Mouse (Mus musculus): Measurements from ENCODE around the gene Hcfc1. TPM values are rescaled to one million over a fixed set of nuclear protein-coding genes. Genes with fewer than 3 reads are reported as not detected.

Gene Hcfc1
- polyA plus RNA-seq, 1 experiment from 2014 or later: 24.4 TPM

- H3K9ac ChIP-seq: no peak overlapping the region
- peaks cover 8% of the 10 kb centered on the region for H3K4me1 ChIP-seq (replicated peaks)
- no peaks in the 10 kb centered on the region for H3K9me3 ChIP-seq (replicated peaks)
- H3K36me3 ChIP-seq: peaks cover 32% of the 10 kb centered on the region
- H3K27me3 ChIP-seq: no peaks in the 10 kb centered on the region
- WGBS: 16% methylated on average over 2 of the region's 2 CpGs
- ATAC-seq (replicated peaks; ENCODE audit: insufficient number of reproducible peaks, insufficient read depth, low FRiP score, low read depth): no peak
- H3K4me3 ChIP-seq: no peak overlapping the region
- H3K4me2 ChIP-seq: no peak overlapping the region
- H3K27ac ChIP-seq: 0 out of 2 replicates have a peak overlapping the region, but pooled peaks have one; percentile 27
Observed at GRCm38 (mm10) chrX:73941860-73942259, 24.3 kb downstream of the Hcfc1 start.

- Histone ChIP-seq H3K4me3 (no peak overlapping the region), H3K9ac (no peak overlapping the region), H3K36me3 (no peaks in the 10 kb centered on the region; the same call in 1 of the 2 replicates), H3K9me3 (replicated peaks) (no peaks in the 10 kb centered on the region), H3K4me2 (no peak overlapping the region), H3K4me1 (replicated peaks) (0 out of 2 replicates have a peak, but pooled peaks cover 3% of the 10 kb centered on the region), H3K27me3 (no peaks in the 10 kb centered on the region), H3K27ac (no peak overlapping the region)
- ATAC-seq (replicated peaks; ENCODE audit: insufficient number of reproducible peaks, insufficient read depth, low FRiP score, low read depth): no peak
- 72% methylated on average over 2 of the region's 2 CpGs for WGBS
Observed at GRCm38 (mm10) chrX:73931871-73932270, 34.3 kb downstream of the Hcfc1 start.

GRCm38 (mm10) chrX:73930402-73931062 lies 35.6 kb downstream of the Hcfc1 start, which contains the start of gene Renbp:
Gene Renbp (minus strand): TSS chrX:73930850.
- H3K36me3 ChIP-seq: no peaks in the 10 kb centered on the region; the same call in 1 of the 2 replicates
- 0 out of 2 replicates have a peak, but pooled peaks cover 3% of the 10 kb centered on the region for H3K4me1 ChIP-seq (replicated peaks)
- peak; percentile 92 for ATAC-seq (replicated peaks; ENCODE audit: insufficient number of reproducible peaks, insufficient read depth, low FRiP score, low read depth)
- WGBS: 32% methylated on average over 17 of the region's 17 CpGs
- peak within 1 kb of the TSS; percentile 48 for H3K4me3 ChIP-seq
- H3K4me2 ChIP-seq: peak within 1 kb of the TSS; percentile 55
- peak within 1 kb of the TSS; percentile 31; the same call in 1 of the 2 replicates for H3K9ac ChIP-seq
- H3K27me3 ChIP-seq: no peaks in the 10 kb centered on the region
- no peaks in the 10 kb centered on the region for H3K9me3 ChIP-seq (replicated peaks)
- H3K27ac ChIP-seq: peak within 1 kb of the TSS; percentile 31

GRCm38 (mm10) chrX:73922550-73922882 lies 43.6 kb downstream of the Hcfc1 start:
- Histone ChIP-seq H3K36me3 (peaks cover 6% of the 10 kb centered on the region; the same call in 1 of the 2 replicates), H3K9me3 (replicated peaks) (no peaks in the 10 kb centered on the region), H3K9ac (no peak overlapping the region), H3K4me3 (peak overlapping the region; percentile 60), H3K4me2 (peak overlapping the region; percentile 79), H3K4me1 (replicated peaks) (peaks cover 3% of the 10 kb centered on the region), H3K27me3 (no peaks in the 10 kb centered on the region), H3K27ac (peak overlapping the region; percentile 83; the same call in 1 of the 2 replicates)
- WGBS: 73% methylated on average over 8 of the region's 8 CpGs
- no peak for ATAC-seq (replicated peaks; ENCODE audit: insufficient number of reproducible peaks, insufficient read depth, low FRiP score, low read depth)

- peak; percentile 94 for ATAC-seq (replicated peaks; ENCODE audit: insufficient number of reproducible peaks, insufficient read depth, low FRiP score, low read depth)
- peak within 1 kb of the TSS; percentile 85 for H3K27ac ChIP-seq
- 12% methylated on average over 42 of the region's 43 CpGs for WGBS
Observed at GRCm38 (mm10) chrX:73921823-73922549, 44.2 kb downstream of the Hcfc1 start, which contains the start of the genes Arhgap4 and Naa10. Gene Arhgap4 (minus strand): TSS chrX:73921870. Gene Naa10 (minus strand): TSS chrX:73921944.

GRCm38 (mm10) chrX:73921285-73921822 lies 44.8 kb downstream of the Hcfc1 start:
- H3K9ac ChIP-seq: peak overlapping the region; percentile 64
- WGBS: 15% methylated on average over 34 of the region's 34 CpGs
- H3K27ac ChIP-seq: peak overlapping the region; percentile 85
- H3K4me1 ChIP-seq (replicated peaks): peaks cover 3% of the 10 kb centered on the region
- H3K27me3 ChIP-seq: no peaks in the 10 kb centered on the region
- peak overlapping the region; percentile 60 for H3K4me3 ChIP-seq
- peaks cover 6% of the 10 kb centered on the region; the same call in 1 of the 2 replicates for H3K36me3 ChIP-seq
- H3K9me3 ChIP-seq (replicated peaks): no peaks in the 10 kb centered on the region
- H3K4me2 ChIP-seq: peak overlapping the region; percentile 79
- ATAC-seq (replicated peaks; ENCODE audit: insufficient number of reproducible peaks, insufficient read depth, low FRiP score, low read depth): 0 out of 2 replicates have a peak, but pooled peaks have one; percentile 3

More at GRCm38 (mm10) chrX:73921823-73922549, 44.2 kb downstream of the Hcfc1 start, which contains the start of the genes Arhgap4 and Naa10:
- Histone ChIP-seq H3K4me1 (replicated peaks) (peaks cover 3% of the 10 kb centered on the region), H3K27me3 (no peaks in the 10 kb centered on the region), H3K9ac (peak within 1 kb of the TSS; percentile 64), H3K36me3 (peaks cover 6% of the 10 kb centered on the region; the same call in 1 of the 2 replicates), H3K4me2 (peak within 1 kb of the TSS; percentile 79), H3K4me3 (peak within 1 kb of the TSS; percentile 60), H3K9me3 (replicated peaks) (no peaks in the 10 kb centered on the region)

GRCm38 (mm10) chrX:73918631-73919030 lies 47.5 kb downstream of the Hcfc1 start:
- ATAC-seq (replicated peaks; ENCODE audit: insufficient number of reproducible peaks, insufficient read depth, low FRiP score, low read depth): no peak
- no peaks in the 10 kb centered on the region for H3K9me3 ChIP-seq (replicated peaks)
- peaks cover 6% of the 10 kb centered on the region; the same call in 1 of the 2 replicates for H3K36me3 ChIP-seq
- H3K27me3 ChIP-seq: no peaks in the 10 kb centered on the region
- H3K4me2 ChIP-seq: no peak overlapping the region
- no peak overlapping the region for H3K4me3 ChIP-seq
- peaks cover 6% of the 10 kb centered on the region for H3K4me1 ChIP-seq (replicated peaks)
- H3K27ac ChIP-seq: no peak overlapping the region
- no peak overlapping the region for H3K9ac ChIP-seq
- 80% methylated on average over 5 of the region's 5 CpGs for WGBS

- H3K27ac ChIP-seq: no peak overlapping the region
- no peak overlapping the region for H3K4me2 ChIP-seq
- no peaks in the 10 kb centered on the region for H3K27me3 ChIP-seq
- ATAC-seq (replicated peaks; ENCODE audit: insufficient number of reproducible peaks, insufficient read depth, low FRiP score, low read depth): no peak
- H3K36me3 ChIP-seq: peaks cover 6% of the 10 kb centered on the region; the same call in 1 of the 2 replicates
- no peaks in the 10 kb centered on the region for H3K9me3 ChIP-seq (replicated peaks)
- 84% methylated on average over 8 of the region's 8 CpGs for WGBS
- H3K9ac ChIP-seq: no peak overlapping the region
- H3K4me1 ChIP-seq (replicated peaks): peaks cover 2% of the 10 kb centered on the region; the same call in 1 of the 2 replicates
- H3K4me3 ChIP-seq: no peak overlapping the region
Observed at GRCm38 (mm10) chrX:73916945-73917344, 49.2 kb downstream of the Hcfc1 start.

- 25% methylated on average over 31 of the region's 31 CpGs for WGBS
- Histone ChIP-seq H3K4me1 (replicated peaks) (peaks cover 5% of the 10 kb centered on the region; the same call in 1 of the 2 replicates), H3K36me3 (peaks cover 6% of the 10 kb centered on the region; the same call in 1 of the 2 replicates), H3K9ac (no peak overlapping the region), H3K4me3 (peak overlapping the region; percentile 30), H3K27me3 (no peaks in the 10 kb centered on the region), H3K27ac (peak overlapping the region; percentile 82), H3K9me3 (replicated peaks) (no peaks in the 10 kb centered on the region), H3K4me2 (peak overlapping the region; percentile 54)
- peak; percentile 97 for ATAC-seq (replicated peaks; ENCODE audit: insufficient number of reproducible peaks, insufficient read depth, low FRiP score, low read depth)
Observed at GRCm38 (mm10) chrX:73914827-73915703, 51.1 kb downstream of the Hcfc1 start.

- no peak overlapping the region; the same call in 1 of the 2 replicates for H3K27ac ChIP-seq
Observed at GRCm38 (mm10) chrX:73911588-73911987, 54.6 kb downstream of the Hcfc1 start.

More at GRCm38 (mm10) chrX:73911588-73911987, 54.6 kb downstream of the Hcfc1 start:
- Histone ChIP-seq H3K4me3 (no peak overlapping the region), H3K27me3 (no peaks in the 10 kb centered on the region), H3K9ac (no peak overlapping the region), H3K36me3 (no peaks in the 10 kb centered on the region), H3K4me1 (replicated peaks) (peaks cover 5% of the 10 kb centered on the region; the same call in 1 of the 2 replicates), H3K9me3 (replicated peaks) (no peaks in the 10 kb centered on the region), H3K4me2 (no peak overlapping the region; the same call in 1 of the 2 replicates)
- 57% methylated on average over 2 of the region's 2 CpGs for WGBS
- no peak for ATAC-seq (replicated peaks; ENCODE audit: insufficient number of reproducible peaks, insufficient read depth, low FRiP score, low read depth)

Data from heart, embryonic 15.5 days (tissue).